Mouse (Mus musculus): ENCODE measurements around the gene Zc2hc1c.
A peak's percentile ranks its signal among the peaks of the same experiment; 100 is the strongest.

Gene Zc2hc1c

GRCm38 (mm10) chr12:85284331-85284730 is 4.1 kb upstream of the Zc2hc1c start:
- no peak for DNase-seq (ENCODE audit: low read depth, low spot score)

DNA sequence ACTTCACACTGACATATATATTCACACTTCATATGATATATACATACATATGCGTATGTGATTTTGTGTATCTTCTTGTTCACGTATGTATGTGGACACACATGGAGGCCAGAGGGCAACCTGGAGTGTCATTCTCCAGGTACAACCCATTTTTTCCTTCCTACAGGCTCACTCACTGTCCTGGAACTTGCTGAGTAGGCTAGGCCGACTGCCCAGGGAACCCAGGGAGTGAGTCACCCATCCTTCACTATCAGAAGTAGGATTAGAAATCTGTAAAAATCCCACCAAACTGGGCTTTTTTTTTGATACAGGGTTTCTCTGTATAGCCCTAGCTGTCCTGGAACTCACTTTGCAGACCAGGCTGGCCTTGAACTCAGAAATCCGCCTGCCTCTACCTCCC is 3.4 kb upstream of the Zc2hc1c start:
- no peak for DNase-seq (ENCODE audit: low read depth, low spot score)

DNA sequence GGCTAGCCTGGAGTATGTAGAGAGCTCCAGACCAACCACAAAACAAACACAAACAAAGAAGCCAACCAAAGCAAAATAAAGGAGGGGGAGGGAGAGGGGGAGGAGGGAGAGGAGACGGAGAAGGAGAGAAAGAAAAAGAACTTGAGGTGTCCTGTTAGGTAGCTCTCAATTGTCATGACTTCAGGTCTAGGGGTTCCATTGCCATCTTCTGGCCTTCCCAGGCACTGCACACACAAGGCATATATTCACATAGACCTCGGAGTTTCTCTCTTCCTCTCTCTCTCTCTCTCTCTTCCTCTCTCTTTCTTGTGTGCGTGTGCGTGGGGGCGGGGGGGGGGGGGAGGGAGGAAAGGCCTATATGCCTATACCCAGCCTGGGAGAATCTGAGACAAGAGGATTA is 1.4 kb upstream of the Zc2hc1c start:
- no peak for DNase-seq (ENCODE audit: low read depth, low spot score)

DNA sequence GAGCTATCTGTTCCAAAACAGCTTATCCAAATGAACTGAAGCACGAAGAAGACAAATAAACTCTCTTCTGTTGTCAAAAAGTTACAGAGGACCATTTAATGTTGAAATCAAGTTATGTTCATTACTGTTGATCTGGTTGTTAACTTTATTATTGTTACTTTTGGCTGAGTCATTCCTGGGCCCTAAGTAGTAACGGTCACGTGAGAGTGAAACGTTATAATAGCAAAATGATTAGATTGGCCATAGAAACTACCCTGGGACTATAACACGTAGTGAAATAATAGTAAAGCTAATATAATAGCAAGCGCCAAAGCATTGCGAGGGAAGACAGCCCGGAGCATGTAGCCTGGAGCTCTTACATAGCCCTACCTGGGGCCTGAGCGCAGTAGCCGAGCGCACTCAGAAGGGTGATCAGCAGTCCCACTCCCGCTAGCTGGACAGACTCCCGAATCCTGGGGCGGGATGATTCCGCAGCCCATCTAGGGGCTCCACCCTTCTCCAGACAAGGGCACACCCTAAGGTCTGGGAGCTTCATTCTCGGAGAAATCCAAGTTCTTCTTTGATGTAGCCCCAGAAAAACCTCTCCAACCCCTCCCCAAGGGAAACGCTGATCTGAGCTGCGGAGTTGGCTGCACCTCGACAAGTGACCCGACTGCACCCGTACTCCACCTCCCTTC is 444 bp upstream of the Zc2hc1c start, which contains the start of gene Acyp1:
TSS of gene Acyp1 (minus strand) at position 630 of the 677 bp plus-strand sequence.
- DNase-seq (ENCODE audit: low read depth, low spot score): no peak

GRCm38 (mm10) chr12:85289157-85290000 is 988 bp downstream of the Zc2hc1c start:
- no peak for DNase-seq (ENCODE audit: low read depth, low spot score)

- no peak for DNase-seq (ENCODE audit: low read depth, low spot score)
Measured at GRCm38 (mm10) chr12:85290633-85291032, 2.2 kb downstream of the Zc2hc1c start.

DNA sequence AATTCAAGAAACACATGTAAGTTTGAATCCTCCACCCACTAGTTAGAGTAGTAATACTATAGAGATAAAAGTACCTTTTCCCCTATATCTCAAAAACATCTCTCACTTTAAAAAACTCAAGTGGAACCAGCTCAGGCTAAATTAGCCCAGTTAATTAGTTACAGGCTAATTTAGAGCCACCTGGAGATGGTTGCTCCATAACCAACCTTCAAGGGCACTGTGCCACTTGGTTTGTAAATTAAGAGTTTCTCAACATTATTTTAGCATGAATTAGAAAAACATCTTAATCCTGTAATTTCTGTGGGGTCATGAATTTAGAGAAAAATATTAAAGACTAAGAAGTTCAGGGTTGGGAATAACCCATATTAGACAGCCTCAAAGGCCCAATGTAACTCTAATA is 3.1 kb downstream of the Zc2hc1c start:
- no peak for DNase-seq (ENCODE audit: low read depth, low spot score)

- DNase-seq (ENCODE audit: low read depth, low spot score): no peak
Measured at GRCm38 (mm10) chr12:85292288-85292687, 3.9 kb downstream of the Zc2hc1c start.

- DNase-seq (ENCODE audit: low read depth, low spot score): no peak
Measured at GRCm38 (mm10) chr12:85292906-85293305, 4.5 kb downstream of the Zc2hc1c start.

- no peak for DNase-seq (ENCODE audit: low read depth, low spot score)
Measured at GRCm38 (mm10) chr12:85295506-85295905, 7.1 kb downstream of the Zc2hc1c start.

DNA sequence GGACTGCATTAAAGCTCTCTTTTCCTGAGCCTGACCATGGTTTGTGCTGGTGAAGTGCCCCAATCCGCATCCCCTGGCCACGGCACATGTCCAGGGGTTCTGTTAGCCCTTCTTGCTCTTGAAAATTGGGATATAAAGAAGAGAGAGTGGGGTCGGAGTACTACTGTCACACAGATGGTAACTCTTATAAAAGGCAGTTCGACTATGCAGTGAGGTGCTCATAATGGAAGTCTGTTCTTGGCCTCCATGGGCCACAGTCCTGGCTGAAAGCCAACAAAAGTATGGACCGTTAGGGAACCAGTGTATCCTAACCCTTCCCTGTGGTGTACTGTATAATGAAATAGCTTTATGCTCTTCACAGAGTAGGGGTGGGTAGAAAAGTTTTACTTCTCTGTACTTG is 8.5 kb downstream of the Zc2hc1c start:
- DNase-seq (ENCODE audit: low read depth, low spot score): no peak

GRCm38 (mm10) chr12:85297345-85297997 is 9.1 kb downstream of the Zc2hc1c start:
- DNase-seq (ENCODE audit: low read depth, low spot score): peak; percentile 52

- DNase-seq (ENCODE audit: low read depth, low spot score): peak; percentile 84
Measured at GRCm38 (mm10) chr12:85298127-85298834, 9.9 kb downstream of the Zc2hc1c start.

DNA sequence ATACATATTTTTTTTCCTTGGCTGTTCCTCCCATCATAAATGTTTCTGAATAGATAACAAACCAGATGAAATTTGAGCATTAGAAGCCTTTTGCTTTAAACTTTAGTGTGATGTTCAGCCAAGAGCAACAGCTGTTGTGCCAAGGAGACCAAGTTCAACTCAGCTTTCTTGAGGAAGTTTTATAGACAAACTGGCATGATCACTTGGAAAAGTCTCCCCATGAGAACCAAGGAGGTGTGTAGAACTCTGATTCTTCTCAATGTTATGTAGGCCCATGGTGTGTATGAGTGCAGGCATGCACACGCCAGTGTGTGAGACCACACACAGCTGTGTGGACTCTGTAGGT is 10.4 kb downstream of the Zc2hc1c start:
- DNase-seq (ENCODE audit: low read depth, low spot score): no peak

GRCm38 (mm10) chr12:85303256-85303655 is 14.9 kb downstream of the Zc2hc1c start:
- no peak for DNase-seq (ENCODE audit: low read depth, low spot score)

DNA sequence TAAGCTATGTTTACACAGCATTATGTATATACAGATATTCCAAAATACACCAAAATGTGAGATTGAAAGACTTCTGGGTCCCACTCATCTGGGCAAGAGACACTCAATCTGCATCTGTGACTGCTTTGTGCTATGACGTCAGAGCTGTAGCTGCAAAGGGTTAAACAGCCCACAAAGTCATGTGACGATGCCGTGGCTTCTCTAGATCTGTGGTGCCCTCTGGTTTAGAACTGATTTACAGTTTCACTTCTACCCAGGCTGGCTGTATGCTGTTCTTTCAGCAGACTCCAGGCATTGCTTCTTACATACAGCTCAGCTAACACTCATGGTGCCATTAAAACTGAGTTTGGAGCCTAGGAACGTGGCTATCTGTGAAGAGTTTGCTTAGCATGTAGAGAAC is 16.3 kb downstream of the Zc2hc1c start:
- no peak for DNase-seq (ENCODE audit: low read depth, low spot score)

DNA sequence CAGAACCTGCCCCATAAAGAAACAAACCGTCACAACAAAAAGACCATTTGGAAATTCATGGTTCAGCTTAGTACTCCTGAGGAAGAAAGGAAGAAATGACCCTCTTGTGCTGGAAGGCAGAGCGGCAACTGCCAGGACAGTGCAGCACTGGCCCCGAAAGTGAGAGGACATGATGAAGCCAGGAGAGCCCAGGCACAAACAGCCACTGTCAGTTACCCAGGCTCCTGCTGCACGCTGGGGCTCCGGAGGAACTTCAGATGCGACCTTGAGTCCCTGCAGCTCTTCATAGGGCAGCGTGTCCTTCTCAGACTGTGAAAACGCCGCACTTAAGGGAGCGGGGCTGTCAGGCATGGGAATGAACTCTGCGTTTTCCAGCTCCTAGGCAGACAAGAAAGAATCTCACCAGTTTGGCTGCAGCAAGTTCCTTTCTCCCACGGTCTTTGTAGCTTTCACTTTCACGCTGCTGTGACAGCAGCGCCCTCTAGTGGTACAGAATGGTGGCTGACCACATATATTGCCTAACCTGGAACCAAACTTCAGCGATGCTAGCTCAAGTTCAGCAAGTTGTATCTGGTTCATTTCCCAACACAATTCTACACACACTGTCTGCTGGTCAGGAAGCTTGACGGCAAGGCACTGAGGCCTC is 17.0 kb downstream of the Zc2hc1c start:
- peak; percentile 92 for DNase-seq (ENCODE audit: low read depth, low spot score)

- no peak for DNase-seq (ENCODE audit: low read depth, low spot score)
Measured at GRCm38 (mm10) chr12:85308651-85309050, 20.3 kb downstream of the Zc2hc1c start.

DNA sequence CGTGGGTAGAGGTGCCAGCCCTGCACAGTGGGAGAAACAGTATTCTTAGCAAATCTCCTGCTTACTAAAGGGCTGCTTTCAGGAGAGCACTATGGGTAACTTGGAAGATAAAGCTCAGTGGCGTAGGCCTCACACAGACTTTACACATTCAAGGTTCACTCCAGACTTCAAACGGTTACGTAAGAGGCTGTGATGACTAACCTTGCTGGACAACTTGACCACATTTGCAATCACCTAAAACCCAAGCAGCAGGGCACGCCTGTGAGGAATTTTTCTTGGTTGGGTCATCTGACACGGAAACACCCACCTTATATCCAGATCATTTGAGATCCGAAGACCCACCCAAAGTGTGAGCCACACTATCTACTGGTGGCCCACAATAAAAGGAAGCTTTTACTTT is 41.8 kb downstream of the Zc2hc1c start:
- DNase-seq (ENCODE audit: low read depth, low spot score): no peak

GRCm38 (mm10) chr12:85337567-85338311 is 49.3 kb downstream of the Zc2hc1c start:
- DNase-seq (ENCODE audit: low read depth, low spot score): no peak

GRCm38 (mm10) chr12:85338815-85339214 is 50.4 kb downstream of the Zc2hc1c start:
- DNase-seq (ENCODE audit: low read depth, low spot score): peak; percentile 49
